Mouse (Mus musculus): Measurements from ENCODE around the gene Cmss1. TPM values are rescaled to one million over a fixed set of nuclear protein-coding genes. Genes with fewer than 3 reads are reported as not detected.

Cmss1 gene
- polyA plus RNA-seq, 1 experiment = 14.1 TPM

DNA sequence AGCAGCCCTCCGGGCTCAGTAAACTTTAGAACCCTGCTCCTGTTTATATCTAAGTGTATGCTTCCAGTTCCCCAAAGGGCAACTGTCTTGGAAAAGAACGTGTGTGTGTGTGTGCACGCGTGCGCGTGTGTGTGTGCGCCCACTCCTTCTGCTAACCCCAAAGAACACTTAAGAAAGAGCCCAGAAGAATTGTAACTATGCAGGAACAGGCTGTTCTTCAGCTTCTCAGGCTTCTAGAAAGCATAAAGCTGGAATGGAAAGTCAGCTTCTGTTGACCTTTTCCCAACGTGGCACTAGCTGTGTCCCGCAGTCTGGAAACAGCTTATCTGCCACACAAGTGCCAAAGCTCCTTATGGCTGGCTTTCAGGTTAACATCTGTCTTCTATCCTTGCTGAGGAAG is 291.6 kb downstream of the Cmss1 start:
- Histone ChIP-seq H3K27me3 (ENCODE audit: control insufficient read depth, insufficient read depth, low read length, poor library complexity, severe bottlenecking) (no peaks in the 10 kb centered on the region), H3K4me3 (ENCODE audit: low read depth, low read length) (no peak overlapping the region), H3K9ac (ENCODE audit: low read depth, poor library complexity, severe bottlenecking) (no peak overlapping the region), H3K27ac (ENCODE audit: insufficient read depth, low read length) (no peak overlapping the region), H3K36me3 (ENCODE audit: control insufficient read depth, insufficient read depth, low read length, poor library complexity, severe bottlenecking) (no peaks in the 10 kb centered on the region), H3K9me3 (replicated peaks; ENCODE audit: control insufficient read depth, insufficient read depth, low read length, poor library complexity, severe bottlenecking) (no peaks in the 10 kb centered on the region), H3K4me1 (ENCODE audit: control insufficient read depth, insufficient read depth, low read length) (no peaks in the 10 kb centered on the region)
- TF ChIP-seq CTCF (IDR thresholded peaks at IDR 0.05; ENCODE audit: low read depth, low read length) (no peak), POLR2A (IDR thresholded peaks at IDR 0.05; ENCODE audit: insufficient read depth, low read length) (no peak), EP300 (IDR thresholded peaks at IDR 0.05; ENCODE audit: insufficient read depth, low read depth, low read length) (no peak)

DNA sequence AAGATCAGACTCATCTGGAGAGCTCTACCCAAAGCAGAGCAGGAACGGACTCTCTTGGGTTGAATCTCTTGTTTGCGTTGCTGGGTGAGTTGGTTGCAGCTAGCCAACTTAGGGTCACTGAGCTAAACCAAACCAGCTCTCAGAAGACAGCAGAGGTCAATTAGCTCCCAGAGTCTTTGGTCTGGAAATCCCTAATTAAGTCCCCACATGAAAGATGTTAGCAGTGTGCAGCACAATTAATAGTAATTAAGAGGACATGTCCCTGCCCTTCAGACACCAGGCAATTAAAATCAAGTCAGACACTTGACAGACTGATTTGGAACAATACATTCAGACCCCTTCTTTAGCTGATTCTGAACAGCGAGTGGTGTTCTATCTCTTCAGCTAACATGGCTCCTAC is 292.4 kb downstream of the Cmss1 start:
- H3K36me3 ChIP-seq (ENCODE audit: control insufficient read depth, insufficient read depth, low read length, poor library complexity, severe bottlenecking) = no peaks in the 10 kb centered on the region
- no peak overlapping the region for H3K4me3 ChIP-seq (ENCODE audit: low read depth, low read length)
- H3K27me3 ChIP-seq (ENCODE audit: control insufficient read depth, insufficient read depth, low read length, poor library complexity, severe bottlenecking) = no peaks in the 10 kb centered on the region
- H3K27ac ChIP-seq (ENCODE audit: insufficient read depth, low read length) = no peak overlapping the region
- no peaks in the 10 kb centered on the region for H3K4me1 ChIP-seq (ENCODE audit: control insufficient read depth, insufficient read depth, low read length)
- H3K9me3 ChIP-seq (replicated peaks; ENCODE audit: control insufficient read depth, insufficient read depth, low read length, poor library complexity, severe bottlenecking) = no peaks in the 10 kb centered on the region
- TF ChIP-seq EP300 (IDR thresholded peaks at IDR 0.05; ENCODE audit: insufficient read depth, low read depth, low read length) (no peak), CTCF (IDR thresholded peaks at IDR 0.05; ENCODE audit: low read depth, low read length) (no peak), POLR2A (IDR thresholded peaks at IDR 0.05; ENCODE audit: insufficient read depth, low read length) (no peak)
- no peak overlapping the region for H3K9ac ChIP-seq (ENCODE audit: low read depth, poor library complexity, severe bottlenecking)

DNA sequence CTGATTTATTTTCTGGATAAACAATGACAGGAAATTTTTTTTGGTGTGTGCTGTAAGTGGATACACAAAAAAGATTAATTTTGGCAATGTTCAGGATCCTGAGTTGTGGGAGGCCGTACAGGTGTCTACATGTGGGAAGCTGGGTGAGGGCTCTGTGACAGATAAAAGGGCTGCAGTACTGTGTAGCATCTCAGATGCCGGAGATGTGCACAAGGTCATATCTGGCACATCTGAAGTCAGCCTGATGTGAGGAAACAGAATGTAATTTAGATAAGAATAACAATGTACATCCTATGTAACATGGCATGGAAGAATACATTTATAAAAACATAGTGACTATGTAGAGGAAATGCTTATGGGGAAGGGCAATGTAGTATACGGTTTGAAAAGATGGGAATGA is 293.2 kb downstream of the Cmss1 start:
- Histone ChIP-seq H3K27ac (ENCODE audit: insufficient read depth, low read length) (no peak overlapping the region), H3K9me3 (replicated peaks; ENCODE audit: control insufficient read depth, insufficient read depth, low read length, poor library complexity, severe bottlenecking) (no peaks in the 10 kb centered on the region), H3K4me3 (ENCODE audit: low read depth, low read length) (no peak overlapping the region), H3K9ac (ENCODE audit: low read depth, poor library complexity, severe bottlenecking) (no peak overlapping the region), H3K27me3 (ENCODE audit: control insufficient read depth, insufficient read depth, low read length, poor library complexity, severe bottlenecking) (no peaks in the 10 kb centered on the region), H3K4me1 (ENCODE audit: control insufficient read depth, insufficient read depth, low read length) (no peaks in the 10 kb centered on the region), H3K36me3 (ENCODE audit: control insufficient read depth, insufficient read depth, low read length, poor library complexity, severe bottlenecking) (no peaks in the 10 kb centered on the region)
- TF ChIP-seq POLR2A (IDR thresholded peaks at IDR 0.05; ENCODE audit: insufficient read depth, low read length) (no peak), CTCF (IDR thresholded peaks at IDR 0.05; ENCODE audit: low read depth, low read length) (no peak), EP300 (IDR thresholded peaks at IDR 0.05; ENCODE audit: insufficient read depth, low read depth, low read length) (no peak)

DNA sequence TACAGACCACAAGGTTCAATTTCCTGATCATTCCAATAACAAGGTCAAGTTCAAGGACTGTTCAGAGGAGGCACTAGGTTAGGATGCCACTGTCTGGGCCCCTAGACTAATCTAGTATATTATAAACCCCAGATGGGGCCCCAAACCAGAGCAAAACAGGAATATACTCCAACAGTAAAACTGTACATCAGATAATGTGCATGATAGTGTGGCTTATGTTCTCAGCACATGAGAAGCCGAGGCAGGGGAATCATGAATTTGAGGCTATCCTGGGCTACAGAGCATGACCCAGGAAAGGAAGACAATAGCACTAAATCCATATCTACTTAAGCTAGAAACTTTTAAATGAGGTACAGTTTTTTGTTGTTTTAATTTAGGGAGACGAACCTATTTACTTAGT is 294.5 kb downstream of the Cmss1 start:
- H3K9me3 ChIP-seq (replicated peaks; ENCODE audit: control insufficient read depth, insufficient read depth, low read length, poor library complexity, severe bottlenecking) = no peaks in the 10 kb centered on the region
- H3K4me1 ChIP-seq (ENCODE audit: control insufficient read depth, insufficient read depth, low read length) = no peaks in the 10 kb centered on the region
- no peaks in the 10 kb centered on the region for H3K27me3 ChIP-seq (ENCODE audit: control insufficient read depth, insufficient read depth, low read length, poor library complexity, severe bottlenecking)
- H3K27ac ChIP-seq (ENCODE audit: insufficient read depth, low read length) = no peak overlapping the region
- no peak overlapping the region for H3K9ac ChIP-seq (ENCODE audit: low read depth, poor library complexity, severe bottlenecking)
- TF ChIP-seq CTCF (IDR thresholded peaks at IDR 0.05; ENCODE audit: low read depth, low read length) (no peak), POLR2A (IDR thresholded peaks at IDR 0.05; ENCODE audit: insufficient read depth, low read length) (no peak), EP300 (IDR thresholded peaks at IDR 0.05; ENCODE audit: insufficient read depth, low read depth, low read length) (no peak)
- no peaks in the 10 kb centered on the region for H3K36me3 ChIP-seq (ENCODE audit: control insufficient read depth, insufficient read depth, low read length, poor library complexity, severe bottlenecking)
- H3K4me3 ChIP-seq (ENCODE audit: low read depth, low read length) = no peak overlapping the region

GRCm38 (mm10) chr16:57305463-57305862 is 301.2 kb downstream of the Cmss1 start:
- H3K9me3 ChIP-seq (replicated peaks; ENCODE audit: control insufficient read depth, insufficient read depth, low read length, poor library complexity, severe bottlenecking) = no peaks in the 10 kb centered on the region
- no peaks in the 10 kb centered on the region for H3K36me3 ChIP-seq (ENCODE audit: control insufficient read depth, insufficient read depth, low read length, poor library complexity, severe bottlenecking)
- H3K4me3 ChIP-seq (ENCODE audit: low read depth, low read length) = no peak overlapping the region
- no peak for TF ChIP-seq POLR2A (IDR thresholded peaks at IDR 0.05; ENCODE audit: insufficient read depth, low read length)
- no peak for TF ChIP-seq EP300 (IDR thresholded peaks at IDR 0.05; ENCODE audit: insufficient read depth, low read depth, low read length)
- TF ChIP-seq CTCF (IDR thresholded peaks at IDR 0.05; ENCODE audit: low read depth, low read length) = no peak
- no peaks in the 10 kb centered on the region for H3K4me1 ChIP-seq (ENCODE audit: control insufficient read depth, insufficient read depth, low read length)
- no peak overlapping the region for H3K9ac ChIP-seq (ENCODE audit: low read depth, poor library complexity, severe bottlenecking)
- H3K27ac ChIP-seq (ENCODE audit: insufficient read depth, low read length) = no peak overlapping the region
- H3K27me3 ChIP-seq (ENCODE audit: control insufficient read depth, insufficient read depth, low read length, poor library complexity, severe bottlenecking) = no peaks in the 10 kb centered on the region

- H3K27me3 ChIP-seq (ENCODE audit: control insufficient read depth, insufficient read depth, low read length, poor library complexity, severe bottlenecking) = no peaks in the 10 kb centered on the region
- H3K4me3 ChIP-seq (ENCODE audit: low read depth, low read length) = peak overlapping the region; percentile 19
- no peak overlapping the region for H3K9ac ChIP-seq (ENCODE audit: low read depth, poor library complexity, severe bottlenecking)
- TF ChIP-seq EP300 (IDR thresholded peaks at IDR 0.05; ENCODE audit: insufficient read depth, low read depth, low read length) (no peak), CTCF (IDR thresholded peaks at IDR 0.05; ENCODE audit: low read depth, low read length) (no peak), POLR2A (IDR thresholded peaks at IDR 0.05; ENCODE audit: insufficient read depth, low read length) (no peak)
- no peaks in the 10 kb centered on the region for H3K36me3 ChIP-seq (ENCODE audit: control insufficient read depth, insufficient read depth, low read length, poor library complexity, severe bottlenecking)
- H3K4me1 ChIP-seq (ENCODE audit: control insufficient read depth, insufficient read depth, low read length) = no peaks in the 10 kb centered on the region
- H3K9me3 ChIP-seq (replicated peaks; ENCODE audit: control insufficient read depth, insufficient read depth, low read length, poor library complexity, severe bottlenecking) = no peaks in the 10 kb centered on the region
- H3K27ac ChIP-seq (ENCODE audit: insufficient read depth, low read length) = no peak overlapping the region
These were observed 302.9 kb downstream of the Cmss1 start for GRCm38 (mm10) chr16:57303716-57304115.

All from ES-Bruce4 (cell line).